Mouse (Mus musculus) lung, embryonic 14.5 days (tissue): ENCODE data around the gene Kcnc1. TPM values are rescaled to one million over a fixed set of nuclear protein-coding genes. Genes with fewer than 3 reads are reported as not detected.

Source experiments
- ATAC-seq: fragments of 200-750 bp; cut with Nextera tagmentation; 2 replicates; pipeline ENCODE4 v1.8.0; 2017; ENCODE audit warnings: mild to moderate bottlenecking, moderate TSS enrichment, moderate library complexity; ENCODE audit not compliant: insufficient read depth
- DNase-seq: peaks from one replicate; pipeline ENCODE4 v3.0.0-alpha.2; 2015
- H3K27ac ChIP-seq: fragments of 300-500 bp; sonication (generic); 2 replicates; pipeline ENCODE4 v1.5.1; 2014; ENCODE audit warnings: low read depth, mild to moderate bottlenecking, moderate library complexity
- H3K27me3 ChIP-seq: fragments of 300-500 bp; sonication (generic); 2 replicates; pipeline ENCODE4 v1.6.1; 2014; ENCODE audit warnings: low read length, control low read depth; ENCODE audit not compliant: insufficient read depth
- H3K36me3 ChIP-seq: fragments of 300-500 bp; sonication (generic); 2 replicates; pipeline ENCODE4 v1.6.1; 2014; ENCODE audit warnings: control low read depth; ENCODE audit not compliant: insufficient read depth
- H3K4me1 ChIP-seq: fragments of 300-500 bp; sonication (generic); 2 replicates; pipeline ENCODE4 v1.6.1; 2014; ENCODE audit warnings: antibody characterized with exemption, control low read depth; ENCODE audit not compliant: insufficient read depth
- H3K4me2 ChIP-seq: fragments of 300-500 bp; sonication (generic); 2 replicates; pipeline ENCODE4 v1.6.1; 2014; ENCODE audit warnings: mild to moderate bottlenecking
- H3K4me3 ChIP-seq: fragments of 300-500 bp; sonication (generic); 2 replicates; pipeline ENCODE4 v1.5.1; 2014; ENCODE audit warnings: low read depth, low read length
- H3K9ac ChIP-seq: fragments of 300-500 bp; sonication (generic); 2 replicates; pipeline ENCODE4 v1.6.1; 2014
- H3K9me3 ChIP-seq: fragments of 300-500 bp; sonication (generic); 2 replicates; pipeline ENCODE4 v1.6.1; 2016; ENCODE audit warnings: low read depth, low read length, control low read depth
- CTCF ChIP-seq: IDR thresholded peaks from 2 replicates; pipeline ENCODE4 v1.5.1; 2016; ENCODE audit warnings: antibody characterized with exemption, low read depth
- WGBS: fragments of 180-500 bp; shearing (Covaris S2); extraction: QIAGEN DNeasy Blood & Tissue Kit; methylation state at CpG from one replicate; pipeline ENCODE4 v1.1.7; 2014; 5-methylcytosine and 5-hydroxymethylcytosine counted together
- polyA plus RNA-seq: library from polyadenylated mRNA; unstranded; fragments of >200 nt; fragmentation: Nextera tagmentation; extraction: Ambion mirVana; gene quantifications from 2 replicates; pipeline ENCODE4 v1.2.1, GENCODE M21; 2014

Kcnc1 gene
- polyA plus RNA-seq, 1 experiment from 2014 or later, result 0.22 TPM

- no peak overlapping the region for H3K4me2 ChIP-seq
- H3K27me3 ChIP-seq, result no peaks in the 10 kb centered on the region
- H3K9ac ChIP-seq, result no peak overlapping the region
- H3K4me3 ChIP-seq, result no peak overlapping the region
- H3K9me3 ChIP-seq, result no peaks in the 10 kb centered on the region
- H3K27ac ChIP-seq, result no peak overlapping the region
- no peak for DNase-seq
- TF ChIP-seq CTCF, result no peak
- no peaks in the 10 kb centered on the region for H3K4me1 ChIP-seq
- 79% methylated on average over 5 of the region's 5 CpGs for WGBS
- no peaks in the 10 kb centered on the region for H3K36me3 ChIP-seq
- no peak for ATAC-seq
Observed at GRCm38 (mm10) chr7:46475464-46475863, 79.2 kb downstream of the Kcnc1 start.

- DNase-seq, result no peak
- H3K36me3 ChIP-seq, result no peaks in the 10 kb centered on the region
- 89% methylated on average over 3 of the region's 3 CpGs for WGBS
- no peak overlapping the region for H3K27ac ChIP-seq
- H3K27me3 ChIP-seq, result no peaks in the 10 kb centered on the region
- no peaks in the 10 kb centered on the region for H3K4me1 ChIP-seq
- ATAC-seq, result no peak
- no peak for TF ChIP-seq CTCF
- no peak overlapping the region for H3K4me2 ChIP-seq
- no peak overlapping the region for H3K9ac ChIP-seq
- H3K4me3 ChIP-seq, result no peak overlapping the region
- no peaks in the 10 kb centered on the region for H3K9me3 ChIP-seq
Observed at GRCm38 (mm10) chr7:46477456-46477855, 81.2 kb downstream of the Kcnc1 start.

GRCm38 (mm10) chr7:46479793-46480192 lies 83.5 kb downstream of the Kcnc1 start:
- TF ChIP-seq CTCF, result no peak
- Histone ChIP-seq H3K4me1 (no peaks in the 10 kb centered on the region), H3K36me3 (no peaks in the 10 kb centered on the region), H3K9me3 (no peaks in the 10 kb centered on the region), H3K4me2 (no peak overlapping the region), H3K27me3 (no peaks in the 10 kb centered on the region), H3K4me3 (no peak overlapping the region), H3K9ac (no peak overlapping the region), H3K27ac (no peak overlapping the region)
- no peak for DNase-seq
- ATAC-seq, result no peak
- 50% methylated on average over 6 of the region's 6 CpGs for WGBS

- peak; percentile 64; the same call in 1 of the 2 replicates for ATAC-seq
- H3K27me3 ChIP-seq, result no peaks in the 10 kb centered on the region
- WGBS, result 46% methylated on average over 2 of the region's 2 CpGs
- no peak overlapping the region for H3K4me2 ChIP-seq
- H3K36me3 ChIP-seq, result no peaks in the 10 kb centered on the region
- no peaks in the 10 kb centered on the region for H3K4me1 ChIP-seq
- no peak overlapping the region for H3K4me3 ChIP-seq
- H3K9ac ChIP-seq, result no peak overlapping the region; the same call in 1 of the 2 replicates
- H3K9me3 ChIP-seq, result no peaks in the 10 kb centered on the region
- peak; percentile 23 for DNase-seq
- no peak for TF ChIP-seq CTCF
- no peak overlapping the region for H3K27ac ChIP-seq
Observed at GRCm38 (mm10) chr7:46482099-46482531, 85.8 kb downstream of the Kcnc1 start.

GRCm38 (mm10) chr7:46483050-46483449 lies 86.8 kb downstream of the Kcnc1 start:
- no peak for DNase-seq
- Histone ChIP-seq H3K9ac (no peak overlapping the region), H3K9me3 (no peaks in the 10 kb centered on the region), H3K27ac (no peak overlapping the region), H3K4me3 (no peak overlapping the region), H3K4me1 (no peaks in the 10 kb centered on the region), H3K36me3 (no peaks in the 10 kb centered on the region), H3K27me3 (no peaks in the 10 kb centered on the region), H3K4me2 (no peak overlapping the region)
- TF ChIP-seq CTCF, result no peak
- 54% methylated on average over 10 of the region's 10 CpGs for WGBS
- ATAC-seq, result no peak

- H3K4me3 ChIP-seq, result no peak overlapping the region
- 60% methylated on average over 6 of the region's 6 CpGs for WGBS
- no peak for TF ChIP-seq CTCF
- H3K27ac ChIP-seq, result no peak overlapping the region
- no peak overlapping the region for H3K4me2 ChIP-seq
- no peaks in the 10 kb centered on the region for H3K9me3 ChIP-seq
- ATAC-seq, result no peak
- H3K4me1 ChIP-seq, result no peaks in the 10 kb centered on the region
- no peaks in the 10 kb centered on the region for H3K27me3 ChIP-seq
- no peak overlapping the region for H3K9ac ChIP-seq
- no peak for DNase-seq
- H3K36me3 ChIP-seq, result no peaks in the 10 kb centered on the region
Observed at GRCm38 (mm10) chr7:46484223-46484622, 87.9 kb downstream of the Kcnc1 start.

- no peak overlapping the region for H3K9ac ChIP-seq
- TF ChIP-seq CTCF, result no peak
- H3K27me3 ChIP-seq, result no peaks in the 10 kb centered on the region
- DNase-seq, result no peak
- no peak overlapping the region for H3K27ac ChIP-seq
- H3K4me2 ChIP-seq, result no peak overlapping the region
- no peaks in the 10 kb centered on the region for H3K4me1 ChIP-seq
- H3K4me3 ChIP-seq, result no peak overlapping the region
- H3K9me3 ChIP-seq, result no peaks in the 10 kb centered on the region
- WGBS, result 76% methylated on average over 5 of the region's 5 CpGs
- H3K36me3 ChIP-seq, result no peaks in the 10 kb centered on the region
- ATAC-seq, result no peak
Observed at GRCm38 (mm10) chr7:46486761-46487160, 90.5 kb downstream of the Kcnc1 start.

- Histone ChIP-seq H3K27ac (no peak overlapping the region), H3K4me2 (no peak overlapping the region), H3K4me3 (no peak overlapping the region), H3K36me3 (no peaks in the 10 kb centered on the region), H3K9me3 (no peaks in the 10 kb centered on the region), H3K4me1 (no peaks in the 10 kb centered on the region), H3K9ac (no peak overlapping the region), H3K27me3 (no peaks in the 10 kb centered on the region)
- WGBS, result 22% methylated on average over 4 of the region's 4 CpGs
- DNase-seq (peak; percentile 84), ATAC-seq (peak; percentile 94)
- TF ChIP-seq CTCF, result no peak
Observed at GRCm38 (mm10) chr7:46487354-46487753, 91.1 kb downstream of the Kcnc1 start.

Other genes starting within 250 kb of the Kcnc1 start
- 0.32 and 0.64 TPM in 2 replicates for gene Abcc8, start 216.5 kb upstream of the Kcnc1 start, polyA plus RNA-seq
- gene Ush1c, start 158.0 kb upstream of the Kcnc1 start, polyA plus RNA-seq, result 0.22 and 0.88 TPM in 2 replicates
- not detected in 2 replicates for gene Otog, start 155.5 kb upstream of the Kcnc1 start, polyA plus RNA-seq
- 0.09 TPM in 1 of 2 replicates, not detected in the other for gene Myod1, start 20.0 kb upstream of the Kcnc1 start, polyA plus RNA-seq
- gene Sergef, start 243.3 kb downstream of the Kcnc1 start, polyA plus RNA-seq, result 10.6 and 12.7 TPM in 2 replicates